Mouse (Mus musculus): Measurements from ENCODE around the gene Fam186b. TPM values are rescaled to one million over a fixed set of nuclear protein-coding genes. Genes with fewer than 3 reads are reported as not detected.
"Not testable (repeated sequence)": the region's sequence is repeated elsewhere in the genome, so short reads cannot be mapped to it uniquely, and the experiment has no call there.

Gene Fam186b
- total RNA-seq, 2 experiments from 2014 or later = not detected

- peak; percentile 91 for ATAC-seq (replicated peaks; ENCODE audit: poor library complexity, severe bottlenecking)
Measured at GRCm38 (mm10) chr15:99265679-99266078, 30.0 kb downstream of the Fam186b start.

GRCm38 (mm10) chr15:99264363-99264762 is 31.3 kb downstream of the Fam186b start:
- ATAC-seq (replicated peaks; ENCODE audit: poor library complexity, severe bottlenecking) = no peak

GRCm38 (mm10) chr15:99262702-99263101 is 33.0 kb downstream of the Fam186b start:
- ATAC-seq (replicated peaks; ENCODE audit: poor library complexity, severe bottlenecking) = no peak

GRCm38 (mm10) chr15:99259730-99260252 is 35.9 kb downstream of the Fam186b start:
- peak; percentile 92 for ATAC-seq (replicated peaks; ENCODE audit: poor library complexity, severe bottlenecking)

- peak; percentile 64 for ATAC-seq (replicated peaks; ENCODE audit: poor library complexity, severe bottlenecking)
Measured at GRCm38 (mm10) chr15:99259167-99259729, 36.4 kb downstream of the Fam186b start.

- ATAC-seq (replicated peaks; ENCODE audit: poor library complexity, severe bottlenecking) = no peak
Measured at GRCm38 (mm10) chr15:99255241-99255749, 40.4 kb downstream of the Fam186b start.

GRCm38 (mm10) chr15:99254477-99255005 is 41.1 kb downstream of the Fam186b start:
- ATAC-seq (replicated peaks; ENCODE audit: poor library complexity, severe bottlenecking) = no peak

- ATAC-seq (replicated peaks; ENCODE audit: poor library complexity, severe bottlenecking) = no peak
Measured at GRCm38 (mm10) chr15:99253772-99254171, 41.9 kb downstream of the Fam186b start.

GRCm38 (mm10) chr15:99253175-99253479 is 42.6 kb downstream of the Fam186b start:
- ATAC-seq (replicated peaks; ENCODE audit: poor library complexity, severe bottlenecking) = not testable (repeated sequence)

- ATAC-seq (replicated peaks; ENCODE audit: poor library complexity, severe bottlenecking) = peak; percentile 34
Measured at GRCm38 (mm10) chr15:99252381-99253174, 43.1 kb downstream of the Fam186b start.

GRCm38 (mm10) chr15:99251626-99252380 is 43.9 kb downstream of the Fam186b start, which contains the start of gene Mcrs1:
Mcrs1 (minus strand) TSS chr15:99251961.
- ATAC-seq (replicated peaks; ENCODE audit: poor library complexity, severe bottlenecking) = peak; percentile 91

- not testable (repeated sequence) for ATAC-seq (replicated peaks; ENCODE audit: poor library complexity, severe bottlenecking)
Measured at GRCm38 (mm10) chr15:99251111-99251510, 44.6 kb downstream of the Fam186b start.

- no peak for ATAC-seq (replicated peaks; ENCODE audit: poor library complexity, severe bottlenecking)
Measured at GRCm38 (mm10) chr15:99249938-99250337, 45.8 kb downstream of the Fam186b start.

- no peak for ATAC-seq (replicated peaks; ENCODE audit: poor library complexity, severe bottlenecking)
Measured at GRCm38 (mm10) chr15:99248972-99249371, 46.7 kb downstream of the Fam186b start.

- not testable (repeated sequence) for ATAC-seq (replicated peaks; ENCODE audit: poor library complexity, severe bottlenecking)
Measured at GRCm38 (mm10) chr15:99246736-99247135, 49.0 kb downstream of the Fam186b start.

GRCm38 (mm10) chr15:99242045-99242444 is 53.6 kb downstream of the Fam186b start:
- no peak for ATAC-seq (replicated peaks; ENCODE audit: poor library complexity, severe bottlenecking)

GRCm38 (mm10) chr15:99241249-99241648 is 54.4 kb downstream of the Fam186b start:
- no peak for ATAC-seq (replicated peaks; ENCODE audit: poor library complexity, severe bottlenecking)

- no peak; the same call in 1 of the 2 replicates for ATAC-seq (replicated peaks; ENCODE audit: poor library complexity, severe bottlenecking)
Measured at GRCm38 (mm10) chr15:99240129-99240528, 55.6 kb downstream of the Fam186b start.

GRCm38 (mm10) chr15:99238006-99238405 is 57.7 kb downstream of the Fam186b start:
- ATAC-seq (replicated peaks; ENCODE audit: poor library complexity, severe bottlenecking) = no peak

- ATAC-seq (replicated peaks; ENCODE audit: poor library complexity, severe bottlenecking) = no peak
Measured at GRCm38 (mm10) chr15:99234326-99235010, 61.2 kb downstream of the Fam186b start.

All from granulocyte monocyte progenitor cell, adult 5-6 weeks (primary cell).